Mouse (Mus musculus) heart, embryonic 13.5 days (tissue): Measurements from ENCODE around the gene Nab2. TPM values are rescaled to one million over a fixed set of nuclear protein-coding genes. Genes with fewer than 3 reads are reported as not detected.

ENCODE experiments used
- ATAC-seq: fragments of 200-750 bp; cut with Nextera tagmentation; 2 replicates; pipeline ENCODE4 v1.8.0; 2017; ENCODE audit warnings: moderate TSS enrichment; ENCODE audit not compliant: insufficient number of reproducible peaks, low FRiP score, low TSS enrichment; ENCODE audit errors: extremely low read depth
- H3K27ac ChIP-seq: fragments of 300-500 bp; sonication (generic); replicated peaks from 2 replicates; pipeline ENCODE4 v1.5.1; 2015; ENCODE audit warnings: moderate library complexity, mild to moderate bottlenecking, inconsistent platforms
- H3K27me3 ChIP-seq: fragments of 300-500 bp; sonication (generic); replicated peaks from 2 replicates; pipeline ENCODE4 v1.6.1; 2015; ENCODE audit warnings: mild to moderate bottlenecking, inconsistent platforms
- H3K36me3 ChIP-seq: fragments of 300-500 bp; sonication (generic); 2 replicates; pipeline ENCODE4 v1.6.1; 2015; ENCODE audit warnings: mild to moderate bottlenecking, inconsistent platforms
- H3K4me1 ChIP-seq: fragments of 300-500 bp; sonication (generic); 2 replicates; pipeline ENCODE4 v1.6.1; 2015; ENCODE audit warnings: inconsistent platforms
- H3K4me2 ChIP-seq: fragments of 300-500 bp; sonication (generic); 2 replicates; pipeline ENCODE4 v1.6.1; 2015; ENCODE audit warnings: inconsistent platforms, mild to moderate bottlenecking, moderate library complexity
- H3K4me3 ChIP-seq: fragments of 300-500 bp; sonication (generic); 2 replicates; pipeline ENCODE4 v1.5.1; 2015; ENCODE audit warnings: moderate library complexity, mild to moderate bottlenecking, inconsistent platforms
- H3K9ac ChIP-seq: fragments of 300-500 bp; sonication (generic); 2 replicates; pipeline ENCODE4 v1.6.1; 2015; ENCODE audit warnings: inconsistent platforms, mild to moderate bottlenecking, moderate library complexity
- H3K9me3 ChIP-seq: fragments of 300-500 bp; sonication (generic); 2 replicates; pipeline ENCODE4 v1.6.1; 2016; ENCODE audit warnings: inconsistent platforms
- WGBS: fragments of 180-500 bp; shearing (Covaris S2); methylation state at CpG from one replicate; pipeline ENCODE4 v1.1.7; 2015; ENCODE audit warnings: mixed read lengths; 5-methylcytosine and 5-hydroxymethylcytosine counted together
- polyA plus RNA-seq: library from polyadenylated mRNA; unstranded; fragments of >200 nt; fragmentation: Nextera tagmentation; extraction: Ambion mirVana; gene quantifications from 2 replicates; pipeline ENCODE4 v1.2.1, GENCODE M21; 2015

Nab2 gene
- polyA plus RNA-seq, 1 experiment from 2014 or later, result 9.7 TPM

- 57% methylated on average over 2 of the region's 2 CpGs for WGBS
- peaks cover 88% of the 10 kb centered on the region for H3K36me3 ChIP-seq
- no peak for ATAC-seq
Observed at GRCm38 (mm10) chr10:127694636-127695035, 26.3 kb upstream of the Nab2 start.

DNA sequence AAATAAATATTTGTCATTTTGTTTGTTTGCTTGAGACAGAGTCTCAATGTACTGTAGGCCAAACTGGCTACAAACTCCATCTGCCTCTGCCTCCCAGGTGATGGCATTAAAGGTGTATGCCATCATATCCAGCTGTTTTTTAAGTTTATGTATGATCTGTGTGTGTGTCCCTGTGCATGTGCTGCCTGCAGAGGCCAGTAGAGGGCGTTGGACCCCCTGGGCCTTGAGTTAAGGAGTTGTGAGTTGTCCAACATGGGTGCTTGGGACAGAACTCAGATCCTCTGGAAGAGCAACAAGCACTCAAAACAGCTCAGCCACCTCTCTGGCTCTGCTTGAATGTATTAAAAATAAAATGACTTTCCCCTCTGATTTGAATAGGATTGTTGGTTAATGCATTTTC is 22.7 kb upstream of the Nab2 start:
- no peak overlapping the region for H3K4me2 ChIP-seq
- ATAC-seq, result no peak
- no peak overlapping the region for H3K27ac ChIP-seq
- peaks cover 62% of the 10 kb centered on the region for H3K36me3 ChIP-seq
- H3K27me3 ChIP-seq, result no peaks in the 10 kb centered on the region
- H3K9ac ChIP-seq, result no peak overlapping the region
- WGBS, result 11% methylated on average over 1 of the region's 1 CpGs
- no peaks in the 10 kb centered on the region for H3K9me3 ChIP-seq
- peaks cover 3% of the 10 kb centered on the region; the same call in 1 of the 2 replicates for H3K4me1 ChIP-seq
- H3K4me3 ChIP-seq, result no peak overlapping the region

More at GRCm38 (mm10) chr10:127694636-127695035, 26.3 kb upstream of the Nab2 start:
- Histone ChIP-seq H3K27me3 (no peaks in the 10 kb centered on the region), H3K9ac (no peak overlapping the region), H3K27ac (no peak overlapping the region), H3K9me3 (no peaks in the 10 kb centered on the region), H3K4me1 (no peaks in the 10 kb centered on the region), H3K4me2 (no peak overlapping the region), H3K4me3 (no peak overlapping the region)

- Histone ChIP-seq H3K4me3 (no peak overlapping the region), H3K27ac (no peak overlapping the region), H3K36me3 (no peaks in the 10 kb centered on the region), H3K9me3 (no peaks in the 10 kb centered on the region), H3K4me1 (peaks cover 12% of the 10 kb centered on the region), H3K4me2 (no peak overlapping the region), H3K27me3 (no peaks in the 10 kb centered on the region), H3K9ac (no peak overlapping the region)
- ATAC-seq, result no peak
- WGBS, result 82% methylated on average over 6 of the region's 6 CpGs
Observed at GRCm38 (mm10) chr10:127682886-127683285, 14.5 kb upstream of the Nab2 start.

GRCm38 (mm10) chr10:127679881-127680280 is 11.5 kb upstream of the Nab2 start:
- WGBS, result 83% methylated on average over 3 of the region's 3 CpGs
- Histone ChIP-seq H3K27me3 (no peaks in the 10 kb centered on the region), H3K4me1 (peaks cover 22% of the 10 kb centered on the region), H3K27ac (no peak overlapping the region), H3K9me3 (no peaks in the 10 kb centered on the region), H3K9ac (no peak overlapping the region), H3K4me2 (no peak overlapping the region), H3K4me3 (no peak overlapping the region), H3K36me3 (no peaks in the 10 kb centered on the region)
- no peak for ATAC-seq

DNA sequence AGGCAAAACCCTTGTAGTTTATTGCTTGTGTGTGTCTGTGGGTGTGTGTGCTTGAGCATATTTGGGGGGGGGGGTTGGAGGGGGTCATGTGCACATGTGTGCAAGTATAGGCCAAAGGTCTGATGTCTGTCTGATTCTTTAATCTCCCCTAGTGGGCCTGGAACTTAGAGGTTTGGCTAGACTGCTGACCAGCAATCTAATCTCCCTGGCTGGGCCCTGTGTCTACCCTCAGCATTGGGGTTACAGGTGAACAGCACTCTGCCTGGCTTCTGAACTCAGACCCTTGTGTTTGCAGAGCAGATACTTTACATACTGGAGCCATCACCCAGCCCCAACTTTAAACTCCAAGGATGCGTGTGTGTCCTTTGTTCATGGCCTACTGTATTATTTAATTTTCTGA is 10.8 kb upstream of the Nab2 start:
- Histone ChIP-seq H3K4me3 (no peak overlapping the region), H3K36me3 (no peaks in the 10 kb centered on the region), H3K4me1 (peaks cover 23% of the 10 kb centered on the region), H3K9me3 (no peaks in the 10 kb centered on the region), H3K4me2 (no peak overlapping the region), H3K27ac (no peak overlapping the region), H3K27me3 (no peaks in the 10 kb centered on the region), H3K9ac (peak overlapping the region; percentile 47; the same call in 1 of the 2 replicates)
- 80% methylated on average over 1 of the region's 1 CpGs for WGBS
- no peak for ATAC-seq

DNA sequence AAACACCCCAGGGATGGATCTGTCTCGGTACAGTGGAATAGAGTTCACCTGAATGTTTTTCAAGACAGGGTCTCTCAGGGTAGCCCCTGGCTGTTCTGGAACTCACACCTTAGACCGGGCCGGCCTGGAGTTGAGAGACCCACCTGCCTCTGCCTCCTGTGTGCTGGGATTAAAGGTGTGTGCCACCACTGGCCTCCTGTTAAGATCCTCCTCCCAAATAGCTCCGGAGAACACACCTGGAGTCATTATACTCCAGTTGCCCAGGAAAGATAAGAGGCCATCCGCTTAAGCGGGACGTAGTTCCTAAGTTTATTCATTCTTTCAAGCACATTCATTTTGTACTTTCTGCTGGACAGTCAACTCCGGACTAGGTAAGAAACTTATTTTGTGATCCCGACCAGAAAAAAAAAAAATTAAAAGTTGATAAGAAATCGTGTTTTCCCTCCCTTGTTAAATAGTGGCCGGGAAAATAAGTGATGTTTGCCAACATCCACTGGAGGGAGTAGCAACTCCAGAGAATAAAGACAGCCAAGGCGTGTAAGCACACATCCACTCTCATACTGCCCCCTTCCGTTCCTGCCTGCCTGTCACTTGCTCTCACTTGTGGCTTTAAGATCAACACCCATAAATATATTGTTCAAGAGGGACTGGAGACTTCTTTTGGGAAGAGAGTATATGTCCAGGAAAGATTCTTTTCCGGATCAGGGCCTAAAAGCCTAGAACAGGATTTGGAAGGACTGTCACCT is 9.4 kb upstream of the Nab2 start:
- Histone ChIP-seq H3K4me3 (peak overlapping the region; percentile 87), H3K9ac (peak overlapping the region; percentile 88), H3K4me2 (peak overlapping the region; percentile 98), H3K36me3 (no peaks in the 10 kb centered on the region), H3K27me3 (no peaks in the 10 kb centered on the region), H3K27ac (peak overlapping the region; percentile 78; the same call in 1 of the 2 replicates), H3K4me1 (peaks cover 23% of the 10 kb centered on the region), H3K9me3 (no peaks in the 10 kb centered on the region)
- 5% methylated on average over 14 of the region's 14 CpGs for WGBS
- no peak for ATAC-seq

DNA sequence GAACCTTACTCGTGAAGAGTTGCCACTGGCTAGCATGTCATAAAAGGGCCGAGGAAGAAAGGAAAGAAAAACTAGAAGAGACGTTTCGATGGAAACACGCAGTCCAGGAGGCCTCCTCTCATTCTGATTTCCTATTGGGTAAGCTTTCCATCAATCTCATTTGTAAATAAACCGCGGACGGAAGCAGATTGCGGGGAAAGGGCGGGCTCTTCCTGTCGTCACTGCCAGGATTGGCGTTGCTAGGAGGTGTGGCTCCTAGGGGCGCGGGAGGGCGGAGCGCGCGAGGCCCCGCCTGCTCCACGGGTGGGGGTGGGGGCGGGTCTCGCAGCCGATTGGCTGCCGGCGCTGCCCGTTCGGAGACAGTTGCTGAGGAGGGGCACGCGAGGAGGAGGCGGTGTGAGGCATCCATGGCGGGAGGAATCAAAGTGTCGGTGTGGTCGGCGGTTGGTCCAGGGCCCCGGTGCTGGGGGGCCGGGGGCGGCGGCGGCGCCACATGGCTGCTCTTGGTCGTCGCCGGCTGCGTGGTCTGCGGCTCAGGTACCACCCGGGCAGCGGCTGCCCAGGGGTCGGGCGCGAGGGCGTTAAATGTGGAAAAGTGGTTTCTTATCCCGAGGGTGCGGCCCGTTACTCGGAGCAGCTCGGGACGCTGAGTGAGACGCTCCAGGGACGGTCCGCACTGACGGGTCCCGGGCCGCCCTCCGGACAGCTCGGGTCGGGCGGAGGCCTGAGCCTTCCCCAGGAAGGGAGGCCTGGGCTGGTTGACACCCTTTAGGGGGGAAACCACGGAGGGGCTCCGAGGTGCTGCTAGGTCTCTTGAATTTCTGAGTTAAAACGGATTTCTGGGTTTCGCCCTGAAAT is 8.6 kb upstream of the Nab2 start:
- H3K4me1 ChIP-seq, result peaks cover 23% of the 10 kb centered on the region
- H3K4me3 ChIP-seq, result peak overlapping the region; percentile 87
- no peaks in the 10 kb centered on the region for H3K9me3 ChIP-seq
- H3K4me2 ChIP-seq, result peak overlapping the region; percentile 98
- no peaks in the 10 kb centered on the region for H3K27me3 ChIP-seq
- peak overlapping the region; percentile 88 for H3K9ac ChIP-seq
- no peaks in the 10 kb centered on the region for H3K36me3 ChIP-seq
- H3K27ac ChIP-seq, result peak overlapping the region; percentile 78
- WGBS, result under 1% methylated on average over 67 of the region's 71 CpGs
- peak; percentile 94 for ATAC-seq

DNA sequence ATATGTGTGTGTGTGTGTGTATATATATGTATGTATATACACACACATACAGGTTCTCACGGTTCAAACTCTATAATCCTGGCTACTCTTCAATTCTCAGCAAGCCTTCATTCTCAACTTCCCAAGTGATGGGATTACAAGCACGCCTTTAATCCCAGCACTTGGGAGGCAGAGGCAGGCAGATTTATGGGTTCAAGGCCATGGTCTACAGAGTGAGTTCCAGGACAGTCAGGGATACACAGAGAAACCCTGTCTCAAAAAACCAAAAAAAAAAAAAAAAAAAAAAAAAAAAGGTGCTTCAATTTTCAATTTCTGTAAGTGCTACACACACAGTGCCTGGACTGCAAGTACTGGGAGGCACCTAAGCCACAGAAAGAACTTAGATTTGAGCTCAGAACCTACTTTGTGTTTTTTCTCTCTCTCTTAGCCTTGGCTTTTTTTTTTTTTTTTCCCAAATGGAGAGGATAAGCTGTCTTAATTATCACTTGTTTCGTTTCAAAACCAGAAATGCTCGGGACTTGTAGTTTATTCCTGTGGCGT is 7.6 kb upstream of the Nab2 start:
- Histone ChIP-seq H3K9ac (peak overlapping the region; percentile 78), H3K9me3 (no peaks in the 10 kb centered on the region), H3K4me3 (peak overlapping the region; percentile 87), H3K27me3 (no peaks in the 10 kb centered on the region), H3K4me1 (peaks cover 23% of the 10 kb centered on the region), H3K4me2 (peak overlapping the region; percentile 78), H3K36me3 (no peaks in the 10 kb centered on the region), H3K27ac (peak overlapping the region; percentile 62)
- no peak for ATAC-seq
- 51% methylated on average over 5 of the region's 5 CpGs for WGBS

DNA sequence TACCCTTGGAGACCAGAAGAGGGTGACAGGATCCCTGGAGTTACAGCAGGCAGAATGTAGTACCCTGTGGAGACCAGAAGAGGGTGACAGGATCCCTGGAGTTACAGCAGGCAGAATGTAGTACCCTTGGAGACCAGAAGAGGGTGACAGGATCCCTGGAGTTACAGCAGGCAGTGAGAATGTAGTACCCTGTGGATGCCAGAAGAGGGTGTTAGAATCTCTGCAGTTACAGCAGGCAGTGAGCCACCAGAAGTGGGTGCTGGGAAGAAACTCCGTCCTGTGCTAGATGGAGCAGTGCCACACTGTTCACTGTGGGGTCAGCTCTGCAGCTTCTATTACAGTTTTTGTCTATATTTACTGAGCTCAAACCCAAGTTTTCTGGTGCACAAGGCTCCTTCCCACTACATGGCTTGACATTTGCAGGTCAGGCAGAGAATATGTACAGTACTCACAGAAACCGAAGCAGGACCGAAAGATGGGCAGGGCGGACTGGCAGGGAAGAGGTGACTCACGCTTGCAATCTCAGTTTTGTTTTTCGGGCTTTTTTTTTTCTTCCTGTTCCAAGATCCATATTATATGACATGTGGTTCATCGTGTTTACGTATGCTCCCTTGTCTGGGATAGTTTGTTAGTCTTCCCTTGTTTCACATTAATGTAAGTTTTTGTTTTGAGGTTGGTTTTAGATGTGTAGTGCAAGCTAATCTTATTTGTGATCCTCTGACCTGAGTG is 6.6 kb upstream of the Nab2 start:
- Histone ChIP-seq H3K27me3 (no peaks in the 10 kb centered on the region), H3K9ac (no peak overlapping the region), H3K27ac (peak overlapping the region; percentile 74), H3K4me1 (peaks cover 23% of the 10 kb centered on the region), H3K9me3 (no peaks in the 10 kb centered on the region), H3K4me2 (peak overlapping the region; percentile 28), H3K4me3 (no peak overlapping the region), H3K36me3 (no peaks in the 10 kb centered on the region)
- no peak for ATAC-seq
- 81% methylated on average over 8 of the region's 8 CpGs for WGBS

DNA sequence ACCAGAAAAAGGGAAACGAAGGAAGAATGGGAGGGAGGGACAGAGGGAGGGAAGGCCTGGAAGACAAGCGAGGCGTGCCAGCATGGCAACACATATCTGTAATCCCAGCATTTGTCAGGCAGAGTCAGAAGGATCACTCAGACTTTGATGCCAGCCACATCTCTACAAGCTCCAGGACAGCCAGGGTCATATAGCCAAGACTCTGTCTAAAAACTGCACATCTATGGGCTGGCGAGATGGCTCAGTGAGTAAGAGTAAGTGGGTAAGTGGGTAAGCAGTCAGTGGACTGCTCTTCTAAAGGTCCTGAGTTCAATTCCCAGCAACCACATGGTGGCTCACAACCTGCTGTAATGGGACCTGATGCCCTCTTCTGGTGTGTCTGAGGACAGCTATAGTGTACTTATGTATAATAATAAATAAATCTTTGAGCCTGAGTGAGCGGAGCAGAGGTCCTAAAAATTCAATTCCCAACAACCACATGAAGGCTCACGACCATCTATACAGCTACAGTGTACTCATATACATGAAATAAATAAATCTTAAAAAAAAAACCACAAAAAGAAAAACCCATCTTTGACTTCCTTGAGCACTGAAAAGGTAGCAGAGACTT is 5.8 kb upstream of the Nab2 start:
- Histone ChIP-seq H3K4me1 (peaks cover 27% of the 10 kb centered on the region), H3K9ac (no peak overlapping the region), H3K4me2 (no peak overlapping the region), H3K27me3 (no peaks in the 10 kb centered on the region), H3K4me3 (no peak overlapping the region), H3K36me3 (no peaks in the 10 kb centered on the region), H3K27ac (no peak overlapping the region), H3K9me3 (no peaks in the 10 kb centered on the region)
- no peak for ATAC-seq
- WGBS, result 82% methylated on average over 6 of the region's 6 CpGs
